Mouse (Mus musculus) midbrain, embryonic 10.5 days (tissue): ENCODE data around the gene Ipo13. TPM values are rescaled to one million over a fixed set of nuclear protein-coding genes. Genes with fewer than 3 reads are reported as not detected.
A peak's percentile ranks its signal among the peaks of the same experiment; 100 is the strongest.

Source experiments
- DNase-seq: peaks from one replicate; pipeline ENCODE4 v3.0.0-alpha.2; 2017; ENCODE audit warnings: low spot score
- H3K27ac ChIP-seq: fragments of 300-500 bp; sonication (generic); replicated peaks from 2 replicates; pipeline ENCODE4 v1.5.1; 2016; ENCODE audit warnings: mild to moderate bottlenecking
- H3K27me3 ChIP-seq: fragments of 300-500 bp; sonication (generic); 2 replicates; pipeline ENCODE4 v1.6.1; 2016; ENCODE audit warnings: low read depth, mild to moderate bottlenecking; ENCODE audit not compliant: poor library complexity, severe bottlenecking
- H3K36me3 ChIP-seq: fragments of 300-500 bp; sonication (generic); 2 replicates; pipeline ENCODE4 v1.6.1; 2016; ENCODE audit warnings: mild to moderate bottlenecking, moderate library complexity
- H3K4me1 ChIP-seq: fragments of 300-500 bp; sonication (generic); 2 replicates; pipeline ENCODE4 v1.6.1; 2016
- H3K4me3 ChIP-seq: fragments of 300-500 bp; sonication (generic); 2 replicates; pipeline ENCODE4 v1.5.1; 2016; ENCODE audit warnings: mild to moderate bottlenecking, moderate library complexity
- H3K9me3 ChIP-seq: fragments of 300-500 bp; sonication (generic); replicated peaks from 2 replicates; pipeline ENCODE4 v1.6.1; 2016; ENCODE audit warnings: mild to moderate bottlenecking
- whole genome bisulfite sequencing: fragments of 180-500 bp; shearing (Covaris S2); methylation state at CpG from one replicate; pipeline ENCODE4 v1.1.7; 2016; 5-methylcytosine and 5-hydroxymethylcytosine counted together
- polyA plus RNA-seq: library from polyadenylated mRNA; unstranded; fragments of >200 nt; fragmentation: Nextera tagmentation; extraction: Ambion mirVana; gene quantifications from 2 replicates; pipeline ENCODE4 v1.2.1, GENCODE M21; 2016

Ipo13 gene
- polyA plus RNA-seq, 1 experiment from 2014 or later: 66.5 TPM

GRCm38 (mm10) chr4:117890031-117890430 is 24.8 kb downstream of the Ipo13 start:
- Histone ChIP-seq H3K27me3 (no peaks in the 10 kb centered on the region), H3K4me1 (peaks cover 44% of the 10 kb centered on the region), H3K27ac (no peak overlapping the region), H3K9me3 (no peaks in the 10 kb centered on the region), H3K36me3 (peaks cover 41% of the 10 kb centered on the region), H3K4me3 (peak overlapping the region; percentile 64; the same call in 1 of the 2 replicates)
- DNase-seq: no peak
- WGBS: 89% methylated on average over 14 of the region's 14 CpGs

GRCm38 (mm10) chr4:117889471-117889870 is 25.3 kb downstream of the Ipo13 start:
- H3K4me3 ChIP-seq: 0 out of 2 replicates have a peak overlapping the region, but pooled peaks have one; percentile 11
- no peak for DNase-seq
- no peak overlapping the region for H3K27ac ChIP-seq
- no peaks in the 10 kb centered on the region for H3K9me3 ChIP-seq
- 92% methylated on average over 15 of the region's 15 CpGs for WGBS
- peaks cover 41% of the 10 kb centered on the region for H3K36me3 ChIP-seq
- peaks cover 46% of the 10 kb centered on the region for H3K4me1 ChIP-seq
- H3K27me3 ChIP-seq: 0 out of 2 replicates have a peak, but pooled peaks cover 2% of the 10 kb centered on the region

- Histone ChIP-seq H3K27me3 (0 out of 2 replicates have a peak, but pooled peaks cover 8% of the 10 kb centered on the region), H3K36me3 (peaks cover 40% of the 10 kb centered on the region), H3K4me1 (peaks cover 57% of the 10 kb centered on the region), H3K9me3 (no peaks in the 10 kb centered on the region), H3K27ac (no peak overlapping the region), H3K4me3 (peak overlapping the region; percentile 95)
- DNase-seq: no peak
- 76% methylated on average over 2 of the region's 2 CpGs for WGBS
Measured at GRCm38 (mm10) chr4:117887920-117888319, 26.9 kb downstream of the Ipo13 start.

- under 1% methylated on average over 37 of the region's 37 CpGs for WGBS
- Histone ChIP-seq H3K36me3 (peaks cover 40% of the 10 kb centered on the region), H3K27me3 (0 out of 2 replicates have a peak, but pooled peaks cover 8% of the 10 kb centered on the region), H3K9me3 (no peaks in the 10 kb centered on the region), H3K27ac (peak within 1 kb of the TSS; percentile 86), H3K4me1 (peaks cover 60% of the 10 kb centered on the region), H3K4me3 (peak within 1 kb of the TSS; percentile 95)
- DNase-seq: peak; percentile 92
Measured at GRCm38 (mm10) chr4:117887133-117887532, 27.7 kb downstream of the Ipo13 start, which contains the start of gene Atp6v0b. TSS of gene Atp6v0b (minus strand) at chr4:117887333.

- 4% methylated on average over 24 of the region's 24 CpGs for WGBS
- peaks cover 63% of the 10 kb centered on the region for H3K4me1 ChIP-seq
- no peaks in the 10 kb centered on the region for H3K9me3 ChIP-seq
- H3K4me3 ChIP-seq: peak overlapping the region; percentile 95
- peak overlapping the region; percentile 86 for H3K27ac ChIP-seq
- H3K36me3 ChIP-seq: peaks cover 40% of the 10 kb centered on the region
- H3K27me3 ChIP-seq: 0 out of 2 replicates have a peak, but pooled peaks cover 8% of the 10 kb centered on the region
- no peak for DNase-seq
Measured at GRCm38 (mm10) chr4:117886644-117887043, 28.2 kb downstream of the Ipo13 start.

- 87% methylated on average over 9 of the region's 9 CpGs for WGBS
- H3K4me3 ChIP-seq: peak overlapping the region; percentile 95
Measured at GRCm38 (mm10) chr4:117885994-117886393, 28.8 kb downstream of the Ipo13 start.

GRCm38 (mm10) chr4:117885093-117885492 is 29.7 kb downstream of the Ipo13 start:
- H3K9me3 ChIP-seq: no peaks in the 10 kb centered on the region
- WGBS: 94% methylated on average over 10 of the region's 10 CpGs
- no peak overlapping the region for H3K27ac ChIP-seq
- H3K27me3 ChIP-seq: 0 out of 2 replicates have a peak, but pooled peaks cover 8% of the 10 kb centered on the region
- H3K4me3 ChIP-seq: 0 out of 2 replicates have a peak overlapping the region, but pooled peaks have one; percentile 95
- peaks cover 65% of the 10 kb centered on the region for H3K4me1 ChIP-seq
- H3K36me3 ChIP-seq: peaks cover 49% of the 10 kb centered on the region
- no peak for DNase-seq

More at GRCm38 (mm10) chr4:117885994-117886393, 28.8 kb downstream of the Ipo13 start:
- Histone ChIP-seq H3K36me3 (peaks cover 46% of the 10 kb centered on the region), H3K27me3 (0 out of 2 replicates have a peak, but pooled peaks cover 8% of the 10 kb centered on the region), H3K4me1 (peaks cover 64% of the 10 kb centered on the region), H3K9me3 (no peaks in the 10 kb centered on the region), H3K27ac (no peak overlapping the region)
- DNase-seq: no peak

GRCm38 (mm10) chr4:117884146-117884545 is 30.7 kb downstream of the Ipo13 start:
- no peak overlapping the region for H3K27ac ChIP-seq
- 0 out of 2 replicates have a peak, but pooled peaks cover 8% of the 10 kb centered on the region for H3K27me3 ChIP-seq
- peak overlapping the region; percentile 90 for H3K4me3 ChIP-seq
- WGBS: 100% methylated on average over 1 of the region's 1 CpGs
- DNase-seq: no peak
- H3K9me3 ChIP-seq: no peaks in the 10 kb centered on the region
- peaks cover 71% of the 10 kb centered on the region for H3K4me1 ChIP-seq
- peaks cover 49% of the 10 kb centered on the region for H3K36me3 ChIP-seq

GRCm38 (mm10) chr4:117882701-117883691 is 31.8 kb downstream of the Ipo13 start, which contains the start of gene B4galt2:
TSS of gene B4galt2 (minus strand) at chr4:117883487.
- H3K36me3 ChIP-seq: peaks cover 58% of the 10 kb centered on the region
- H3K9me3 ChIP-seq: no peaks in the 10 kb centered on the region

GRCm38 (mm10) chr4:117878703-117879102 is 36.1 kb downstream of the Ipo13 start:
- no peak for DNase-seq
- WGBS: 85% methylated on average over 5 of the region's 5 CpGs
- Histone ChIP-seq H3K27me3 (no peaks in the 10 kb centered on the region), H3K27ac (no peak overlapping the region), H3K4me1 (peaks cover 42% of the 10 kb centered on the region), H3K4me3 (no peak overlapping the region), H3K9me3 (no peaks in the 10 kb centered on the region), H3K36me3 (peaks cover 78% of the 10 kb centered on the region)

More at GRCm38 (mm10) chr4:117882701-117883691, 31.8 kb downstream of the Ipo13 start, which contains the start of gene B4galt2:
- Histone ChIP-seq H3K27me3 (0 out of 2 replicates have a peak, but pooled peaks cover 8% of the 10 kb centered on the region), H3K27ac (peak within 1 kb of the TSS; percentile 96), H3K4me3 (peak within 1 kb of the TSS; percentile 90), H3K4me1 (peaks cover 77% of the 10 kb centered on the region)
- WGBS: under 1% methylated on average over 91 of the region's 103 CpGs
- peak; percentile 72 for DNase-seq

- Histone ChIP-seq H3K27me3 (no peaks in the 10 kb centered on the region), H3K36me3 (peaks cover 82% of the 10 kb centered on the region), H3K27ac (0 out of 2 replicates have a peak overlapping the region, but pooled peaks have one; percentile 49), H3K9me3 (no peaks in the 10 kb centered on the region), H3K4me1 (peaks cover 43% of the 10 kb centered on the region), H3K4me3 (no peak overlapping the region)
- no peak for DNase-seq
- 78% methylated on average over 10 of the region's 10 CpGs for WGBS
Measured at GRCm38 (mm10) chr4:117878301-117878700, 36.5 kb downstream of the Ipo13 start.

- Histone ChIP-seq H3K27me3 (0 out of 2 replicates have a peak, but pooled peaks cover 3% of the 10 kb centered on the region), H3K9me3 (no peaks in the 10 kb centered on the region), H3K4me3 (no peak overlapping the region), H3K36me3 (peaks cover 56% of the 10 kb centered on the region), H3K27ac (no peak overlapping the region), H3K4me1 (peaks cover 40% of the 10 kb centered on the region)
- WGBS: 91% methylated on average over 9 of the region's 9 CpGs
- DNase-seq: no peak
Measured at GRCm38 (mm10) chr4:117873615-117874014, 41.2 kb downstream of the Ipo13 start.
